ENCODE assay signal across 20 mouse cellular contexts in genomic region chr1:108259355-108259754, GRCm38 (mm10).
DNase-seq lines count a peak whose midpoint lies in the region; ATAC-seq and TF ChIP-seq lines count a peak whose summit lies in the region.
"Had no signal": no experiment of that assay in that cellular context is flagged by ENCODE, and none has a peak within 500 bp of the region (broad histone marks: within the 10 kb centered on the region; RNA-seq: fewer than 3 reads in every experiment).

No protein-coding gene starts in this region.

- H3K4me2 ChIP-seq in liver, postnatal 0 days (ENCODE audit: low read depth, low read length) = no peak overlapping the region
- no peak overlapping the region for H3K4me2 ChIP-seq in kidney, embryonic 16.5 days (replicated peaks; ENCODE audit: low read depth, low read length)
- H3K4me2 ChIP-seq in midbrain, postnatal 0 days (ENCODE audit: low read depth, low read length, poor library complexity, severe bottlenecking) = no peak overlapping the region
- H3K4me2 ChIP-seq: embryonic facial prominence, embryonic 15.5 days; hindbrain, embryonic 14.5 days; intestine, embryonic 15.5 days; liver, embryonic 15.5 days had no signal

- no peak overlapping the region for H3K9ac ChIP-seq in liver, postnatal 0 days (replicated peaks)
- no peak overlapping the region for H3K9ac ChIP-seq in kidney, embryonic 16.5 days (replicated peaks; ENCODE audit: low read length)
- no peak overlapping the region for H3K9ac ChIP-seq in midbrain, postnatal 0 days (replicated peaks; ENCODE audit: low read length, poor library complexity, severe bottlenecking)
- H3K9ac ChIP-seq: embryonic facial prominence, embryonic 15.5 days; hindbrain, embryonic 14.5 days; intestine, embryonic 15.5 days; liver, embryonic 15.5 days had no signal

- H3K36me3 ChIP-seq in liver, postnatal 0 days (replicated peaks; ENCODE audit: insufficient read depth, low read length) = no peaks in the 10 kb centered on the region
- no peaks in the 10 kb centered on the region for H3K36me3 ChIP-seq in kidney, embryonic 16.5 days (ENCODE audit: insufficient read depth, low read length)
- no peaks in the 10 kb centered on the region for H3K36me3 ChIP-seq in midbrain, postnatal 0 days (ENCODE audit: insufficient read depth, low read length)
- H3K36me3 ChIP-seq: embryonic facial prominence, embryonic 15.5 days; forebrain, embryonic 10.5 days; intestine, embryonic 15.5 days; limb, embryonic 10.5 days; liver, embryonic 15.5 days had no signal

- no peak overlapping the region for H3K4me3 ChIP-seq in liver, postnatal 0 days (ENCODE audit: low read depth, low read length)
- H3K4me3 ChIP-seq in kidney, embryonic 16.5 days (ENCODE audit: low read length) = no peak overlapping the region
- no peak overlapping the region for H3K4me3 ChIP-seq in midbrain, postnatal 0 days (ENCODE audit: low read depth, low read length)
- H3K4me3 ChIP-seq: embryonic facial prominence, embryonic 15.5 days; forebrain, embryonic 10.5 days; intestine, embryonic 15.5 days; limb, embryonic 10.5 days; liver, embryonic 15.5 days had no signal

- H3K27me3 ChIP-seq in liver, postnatal 0 days (ENCODE audit: insufficient read depth, low read length) = no peaks in the 10 kb centered on the region
- no peaks in the 10 kb centered on the region for H3K27me3 ChIP-seq in kidney, embryonic 16.5 days (ENCODE audit: insufficient read depth, low read length)
- H3K27me3 ChIP-seq in midbrain, postnatal 0 days (ENCODE audit: insufficient read depth, low read length) = no peaks in the 10 kb centered on the region
- H3K27me3 ChIP-seq: CH12.LX; embryonic facial prominence, embryonic 15.5 days; intestine, embryonic 15.5 days; liver, embryonic 15.5 days had no signal

- intact Hi-C loops in left cerebral cortex, postnatal 36 days (cut with DNase I) = no loop called here

- H3K9me3 ChIP-seq in liver, postnatal 0 days (ENCODE audit: low read length) = no peaks in the 10 kb centered on the region
- no peaks in the 10 kb centered on the region for H3K9me3 ChIP-seq in kidney, embryonic 16.5 days (ENCODE audit: low read length)
- no peaks in the 10 kb centered on the region for H3K9me3 ChIP-seq in midbrain, postnatal 0 days (ENCODE audit: low read length)
- H3K9me3 ChIP-seq: embryonic facial prominence, embryonic 15.5 days; forebrain, embryonic 10.5 days; intestine, embryonic 15.5 days; limb, embryonic 10.5 days; liver, embryonic 15.5 days had no signal

- DNase-seq in adrenal gland, adult 2 months = peak; percentile 2
- DNase-seq in adrenal gland, postnatal 36 days = no peak
- peak; percentile 29 for DNase-seq in 416B (ENCODE audit: low read depth)
- DNase-seq in R1 (ENCODE audit: low read depth, low spot score) = peak; percentile 7
- DNase-seq in liver, postnatal 0 days = no peak
- DNase-seq in left cerebral cortex, postnatal 36 days (ENCODE audit: low spot score in 2 of 2) = no peak
- DNase-seq in midbrain, postnatal 0 days (ENCODE audit: low spot score) = no peak
- DNase-seq: cerebellum, adult 9-10 months; embryo, embryonic 11 days; gastrocnemius, postnatal 10 days; layer of hippocampus, postnatal 36 days; lung, postnatal 10 days had no signal

- no peak for TF ChIP-seq EP300 in liver, postnatal 0 days (IDR thresholded peaks at IDR 0.05; ENCODE audit: low read depth)

- no peaks in the 10 kb centered on the region for H3K4me1 ChIP-seq in liver, postnatal 0 days (ENCODE audit: insufficient read depth)
- no peaks in the 10 kb centered on the region for H3K4me1 ChIP-seq in kidney, embryonic 16.5 days (ENCODE audit: insufficient read depth, low read length)
- H3K4me1 ChIP-seq in midbrain, postnatal 0 days (ENCODE audit: insufficient read depth, low read length) = no peaks in the 10 kb centered on the region
- H3K4me1 ChIP-seq: embryonic facial prominence, embryonic 15.5 days; forebrain, embryonic 10.5 days; intestine, embryonic 15.5 days; limb, embryonic 10.5 days; liver, embryonic 15.5 days had no signal

- TF ChIP-seq CTCF in liver, postnatal 0 days (IDR thresholded peaks at IDR 0.05; ENCODE audit: low read depth) = no peak
- TF ChIP-seq CTCF in midbrain, postnatal 0 days (IDR thresholded peaks at IDR 0.05) = no peak

- ATAC-seq in liver, postnatal 0 days = peak; percentile 47; the same call in 1 of the 2 replicates
- ATAC-seq in kidney, embryonic 16.5 days (ENCODE audit: low FRiP score, low TSS enrichment) = no peak
- ATAC-seq in midbrain, postnatal 0 days (ENCODE audit: low FRiP score) = no peak
- ATAC-seq: intestine, embryonic 15.5 days had no signal

- H3K27ac ChIP-seq in liver, postnatal 0 days (ENCODE audit: low read depth) = no peak overlapping the region
- H3K27ac ChIP-seq in kidney, embryonic 16.5 days (ENCODE audit: low read length) = no peak overlapping the region
- no peak overlapping the region for H3K27ac ChIP-seq in midbrain, postnatal 0 days (ENCODE audit: low read depth, low read length)
- H3K27ac ChIP-seq: embryonic facial prominence, embryonic 15.5 days; forebrain, embryonic 10.5 days; hindbrain, embryonic 14.5 days; intestine, embryonic 15.5 days; limb, embryonic 10.5 days; liver, embryonic 15.5 days had no signal

Comparison
In these comparisons a context has a peak if more than half of its experiments do, and no peak if none do; other contexts are left out.
1. DNase-seq: peak in adrenal gland, adult 2 months (single experiment), 416B (single experiment) and R1 (single experiment); none in adrenal gland, postnatal 36 days (0 of 2), liver, postnatal 0 days (single experiment), left cerebral cortex, postnatal 36 days (0 of 2) and midbrain, postnatal 0 days (single experiment).